Mouse (Mus musculus) forebrain, embryonic 16.5 days (tissue): Measurements from ENCODE around the gene Mmp2. TPM values are rescaled to one million over a fixed set of nuclear protein-coding genes. Genes with fewer than 3 reads are reported as not detected.
"Not testable (repeated sequence)": the region's sequence is repeated elsewhere in the genome, so short reads cannot be mapped to it uniquely, and the experiment has no call there.

ENCODE experiments used
- ATAC-seq: fragments of 200-750 bp; cut with Nextera tagmentation; 2 replicates; pipeline ENCODE4 v1.8.0; 2017; ENCODE audit warnings: mild to moderate bottlenecking, moderate library complexity
- H3K27ac ChIP-seq: fragments of 300-500 bp; sonication (generic); 2 replicates; pipeline ENCODE4 v1.5.1; 2014; ENCODE audit warnings: low read length, control low read depth
- H3K27me3 ChIP-seq: fragments of 300-500 bp; sonication (generic); replicated peaks from 2 replicates; pipeline ENCODE4 v1.6.1; 2014; ENCODE audit warnings: low read length; ENCODE audit not compliant: control insufficient read depth, insufficient read depth
- H3K36me3 ChIP-seq: fragments of 300-500 bp; sonication (generic); 2 replicates; pipeline ENCODE4 v1.6.1; 2014; ENCODE audit not compliant: control insufficient read depth, insufficient read depth
- H3K4me1 ChIP-seq: fragments of 300-500 bp; sonication (generic); replicated peaks from 2 replicates; pipeline ENCODE4 v1.6.1; 2014; ENCODE audit warnings: low read length; ENCODE audit not compliant: control insufficient read depth, insufficient read depth
- H3K4me2 ChIP-seq: fragments of 300-500 bp; sonication (generic); 2 replicates; pipeline ENCODE4 v1.6.1; 2014; ENCODE audit warnings: mild to moderate bottlenecking, low read length, control low read depth
- H3K4me3 ChIP-seq: fragments of 300-500 bp; sonication (generic); replicated peaks from 2 replicates; pipeline ENCODE4 v1.5.1; 2014; ENCODE audit warnings: mild to moderate bottlenecking, low read length, control low read depth
- H3K9ac ChIP-seq: fragments of 300-500 bp; sonication (generic); replicated peaks from 2 replicates; pipeline ENCODE4 v1.6.1; 2014; ENCODE audit warnings: low read depth, low read length, control low read depth
- H3K9me3 ChIP-seq: fragments of 300-500 bp; sonication (generic); 2 replicates; pipeline ENCODE4 v1.6.1; 2016; ENCODE audit warnings: low read length; ENCODE audit not compliant: control insufficient read depth
- WGBS: fragments of 180-500 bp; shearing (Covaris S2); extraction: QIAGEN DNeasy Blood & Tissue Kit; methylation state at CpG from one replicate; pipeline ENCODE4 v1.1.7; 2014; 5-methylcytosine and 5-hydroxymethylcytosine counted together
- polyA plus RNA-seq: library from polyadenylated mRNA; unstranded; fragments of >200 nt; fragmentation: Nextera tagmentation; extraction: Ambion mirVana; gene quantifications from 2 replicates; pipeline ENCODE4 v1.2.1, GENCODE M21; 2015

Mmp2 gene
- polyA plus RNA-seq, 1 experiment from 2014 or later = 10.3 TPM

DNA sequence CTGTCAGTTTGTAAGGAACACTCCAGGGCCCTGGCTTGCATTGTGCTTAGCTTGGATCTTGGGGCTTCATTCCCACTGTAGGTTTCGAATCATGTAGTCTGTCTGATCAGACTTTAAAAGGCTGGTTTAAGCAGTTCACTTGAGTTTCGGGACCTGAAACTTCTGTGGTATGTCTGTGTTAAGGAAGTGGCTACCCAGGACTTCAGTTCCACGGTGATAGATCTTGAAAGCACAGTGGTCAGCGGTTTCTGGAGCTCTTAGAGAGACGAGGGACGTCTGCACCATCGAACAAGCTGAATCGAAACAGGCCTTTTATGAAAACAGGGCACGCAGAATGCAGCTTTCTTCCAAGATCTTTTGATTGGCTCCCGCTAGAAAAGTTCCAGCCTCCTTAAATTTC is 48.7 kb downstream of the Mmp2 start:
- no peak overlapping the region for H3K9ac ChIP-seq
- 0 out of 2 replicates have a peak, but pooled peaks cover 2% of the 10 kb centered on the region for H3K4me1 ChIP-seq
- no peaks in the 10 kb centered on the region for H3K36me3 ChIP-seq
- H3K4me3 ChIP-seq = no peak overlapping the region
- no peaks in the 10 kb centered on the region for H3K9me3 ChIP-seq
- no peak overlapping the region for H3K4me2 ChIP-seq
- H3K27ac ChIP-seq = no peak overlapping the region
- no peaks in the 10 kb centered on the region for H3K27me3 ChIP-seq
- no peak for ATAC-seq
- WGBS = 25% methylated on average over 10 of the region's 10 CpGs

DNA sequence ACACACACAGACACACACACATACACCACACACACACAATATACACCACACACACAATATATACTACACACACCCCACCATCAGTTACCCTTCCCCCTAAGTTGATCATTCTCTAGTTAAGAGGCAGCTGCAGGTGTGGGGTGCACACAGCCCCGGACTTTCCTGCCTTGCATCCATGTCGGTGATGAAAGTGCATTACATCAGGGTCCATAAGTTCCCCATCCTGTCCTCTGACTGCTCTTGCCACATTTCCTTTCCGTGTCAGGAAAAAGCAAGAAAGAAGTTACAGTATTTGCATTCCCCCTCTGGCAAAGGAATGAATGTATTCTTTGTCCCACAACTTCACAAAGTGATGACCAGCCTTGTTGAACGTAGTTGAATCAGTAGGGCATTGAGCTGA is 54.2 kb downstream of the Mmp2 start:
- no peak overlapping the region for H3K4me3 ChIP-seq
- ATAC-seq = no peak
- no peaks in the 10 kb centered on the region for H3K4me1 ChIP-seq
- no peak overlapping the region for H3K9ac ChIP-seq
- H3K27ac ChIP-seq = no peak overlapping the region
- no peaks in the 10 kb centered on the region for H3K9me3 ChIP-seq
- no peaks in the 10 kb centered on the region for H3K27me3 ChIP-seq
- H3K36me3 ChIP-seq = no peaks in the 10 kb centered on the region
- 67% methylated on average over 4 of the region's 4 CpGs for WGBS
- no peak overlapping the region for H3K4me2 ChIP-seq

GRCm38 (mm10) chr8:92883771-92884170 is 56.7 kb downstream of the Mmp2 start:
- Histone ChIP-seq H3K9ac (no peak overlapping the region), H3K27me3 (no peaks in the 10 kb centered on the region), H3K36me3 (no peaks in the 10 kb centered on the region), H3K4me1 (no peaks in the 10 kb centered on the region), H3K27ac (no peak overlapping the region), H3K4me2 (no peak overlapping the region), H3K9me3 (no peaks in the 10 kb centered on the region), H3K4me3 (no peak overlapping the region)
- no peak for ATAC-seq
- WGBS = 82% methylated on average over 2 of the region's 2 CpGs

DNA sequence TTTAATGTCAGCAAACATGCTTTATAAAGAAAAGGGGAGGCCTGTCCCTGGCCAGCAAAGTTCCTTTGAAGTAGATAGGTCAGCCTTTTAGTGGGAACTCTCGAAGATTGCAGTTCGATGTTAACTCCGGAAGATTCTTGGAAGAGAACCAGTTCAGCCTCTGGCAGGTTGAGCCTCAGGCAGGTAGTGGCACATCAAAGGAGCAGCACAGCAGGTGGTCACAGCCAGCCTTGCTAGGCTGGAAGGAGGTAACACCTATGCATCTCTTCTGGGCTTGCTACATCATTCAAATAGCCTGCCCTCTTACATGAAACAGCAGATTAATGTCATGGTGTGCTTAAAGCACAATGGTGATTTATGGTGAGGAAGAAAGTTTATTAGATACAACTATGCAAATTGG is 65.1 kb downstream of the Mmp2 start:
- 84% methylated on average over 3 of the region's 3 CpGs for WGBS
- H3K9me3 ChIP-seq, H3K36me3 ChIP-seq, H3K9ac ChIP-seq, H3K27ac ChIP-seq, H3K27me3 ChIP-seq, H3K4me2 ChIP-seq, H3K4me3 ChIP-seq, H3K4me1 ChIP-seq, ATAC-seq: not testable (repeated sequence)

GRCm38 (mm10) chr8:92893870-92894269 is 66.8 kb downstream of the Mmp2 start:
- no peak overlapping the region for H3K9ac ChIP-seq
- H3K4me1 ChIP-seq = no peaks in the 10 kb centered on the region
- no peak overlapping the region for H3K4me2 ChIP-seq
- no peaks in the 10 kb centered on the region for H3K27me3 ChIP-seq
- H3K9me3 ChIP-seq = no peaks in the 10 kb centered on the region
- 85% methylated on average over 2 of the region's 2 CpGs for WGBS
- H3K36me3 ChIP-seq = 0 out of 2 replicates have a peak, but pooled peaks cover 4% of the 10 kb centered on the region
- no peak overlapping the region for H3K4me3 ChIP-seq
- no peak overlapping the region for H3K27ac ChIP-seq
- ATAC-seq = no peak

DNA sequence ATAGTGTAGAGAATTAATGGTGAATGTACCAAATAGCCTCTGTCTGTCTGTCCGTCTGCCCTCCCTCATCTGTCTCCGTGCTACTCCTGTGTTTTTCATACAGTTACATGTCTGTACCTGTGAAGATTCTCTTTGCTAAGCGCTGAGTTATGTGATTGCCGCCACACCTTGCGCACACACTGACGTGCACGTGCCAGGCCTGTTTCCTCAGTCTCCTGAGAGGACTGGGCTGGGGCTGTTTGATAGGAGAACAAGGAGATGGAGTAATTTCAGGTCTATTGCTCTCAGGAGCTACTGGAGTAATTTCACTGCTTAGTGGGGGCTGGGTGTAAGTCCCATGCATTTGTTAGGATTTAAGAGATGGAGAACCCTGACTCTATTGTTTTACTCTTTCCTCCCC is 68.0 kb downstream of the Mmp2 start:
- no peak for ATAC-seq
- Histone ChIP-seq H3K9ac (no peak overlapping the region), H3K4me2 (no peak overlapping the region), H3K4me3 (no peak overlapping the region), H3K27ac (no peak overlapping the region), H3K36me3 (0 out of 2 replicates have a peak, but pooled peaks cover 4% of the 10 kb centered on the region), H3K27me3 (no peaks in the 10 kb centered on the region), H3K9me3 (no peaks in the 10 kb centered on the region), H3K4me1 (no peaks in the 10 kb centered on the region)
- 91% methylated on average over 7 of the region's 7 CpGs for WGBS

DNA sequence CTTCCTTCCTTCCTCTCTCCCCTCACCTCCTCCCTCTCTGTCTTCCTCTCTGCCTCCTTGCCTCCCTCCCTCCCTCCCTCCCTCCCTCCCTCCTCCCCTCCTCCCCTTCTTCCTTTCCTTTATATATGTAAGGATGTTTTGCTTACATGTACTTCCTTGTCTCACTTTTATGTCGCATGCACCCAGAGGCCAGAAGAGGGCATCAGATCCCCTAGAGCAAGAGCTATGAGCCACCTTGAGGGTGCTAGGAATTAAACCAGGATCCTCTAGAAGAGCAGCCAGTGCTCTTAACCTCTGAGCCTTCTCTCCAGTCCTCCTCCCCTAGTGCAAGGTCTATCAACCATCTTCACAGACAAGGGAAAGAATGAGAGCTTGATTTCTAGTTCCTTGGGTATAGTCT is 69.0 kb downstream of the Mmp2 start:
- ATAC-seq = no peak
- Histone ChIP-seq H3K27ac (no peak overlapping the region), H3K4me2 (no peak overlapping the region), H3K9ac (no peak overlapping the region), H3K36me3 (no peaks in the 10 kb centered on the region), H3K27me3 (no peaks in the 10 kb centered on the region), H3K4me1 (no peaks in the 10 kb centered on the region), H3K4me3 (no peak overlapping the region), H3K9me3 (no peaks in the 10 kb centered on the region)
- 90% methylated on average over 1 of the region's 1 CpGs for WGBS

DNA sequence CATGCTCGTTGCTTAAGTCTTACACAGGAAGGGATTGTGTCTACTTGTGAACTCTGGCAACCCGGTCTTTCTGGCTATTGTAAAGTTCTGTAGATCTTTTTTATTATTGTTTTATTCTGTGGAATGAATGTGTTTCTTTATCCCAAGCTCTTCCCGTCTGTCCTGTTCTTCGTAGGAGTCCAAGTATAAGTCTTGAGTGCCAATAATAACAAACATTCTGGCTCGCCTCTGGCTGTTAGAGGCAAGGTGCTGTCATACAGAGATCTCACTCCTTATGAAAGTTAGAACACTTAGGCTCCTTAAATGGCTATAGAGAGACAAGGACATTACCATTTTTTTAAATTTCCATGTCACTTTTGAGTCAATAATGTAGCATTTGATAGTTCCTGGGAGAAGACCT is 69.5 kb downstream of the Mmp2 start:
- H3K9ac ChIP-seq = no peak overlapping the region
- H3K36me3 ChIP-seq = no peaks in the 10 kb centered on the region
- no peak overlapping the region for H3K27ac ChIP-seq
- no peaks in the 10 kb centered on the region for H3K9me3 ChIP-seq
- H3K27me3 ChIP-seq = no peaks in the 10 kb centered on the region
- 73% methylated on average over 5 of the region's 5 CpGs for WGBS
- no peak overlapping the region for H3K4me3 ChIP-seq
- ATAC-seq = no peak
- no peaks in the 10 kb centered on the region for H3K4me1 ChIP-seq
- no peak overlapping the region for H3K4me2 ChIP-seq

- no peak for ATAC-seq
- no peaks in the 10 kb centered on the region for H3K36me3 ChIP-seq
- H3K4me3 ChIP-seq = no peak overlapping the region
- no peaks in the 10 kb centered on the region for H3K9me3 ChIP-seq
- no peak overlapping the region for H3K27ac ChIP-seq
- H3K4me2 ChIP-seq = no peak overlapping the region
- no peaks in the 10 kb centered on the region for H3K27me3 ChIP-seq
- H3K9ac ChIP-seq = no peak overlapping the region
- no peaks in the 10 kb centered on the region for H3K4me1 ChIP-seq
- 92% methylated on average over 4 of the region's 4 CpGs for WGBS
Observed at GRCm38 (mm10) chr8:92897794-92898193, 70.7 kb downstream of the Mmp2 start.

- 73% methylated on average over 9 of the region's 9 CpGs for WGBS
- no peak for ATAC-seq
- no peak overlapping the region for H3K4me3 ChIP-seq
Observed at GRCm38 (mm10) chr8:92899590-92899989, 72.5 kb downstream of the Mmp2 start.

More at GRCm38 (mm10) chr8:92899590-92899989, 72.5 kb downstream of the Mmp2 start:
- no peak overlapping the region for H3K27ac ChIP-seq
- no peaks in the 10 kb centered on the region for H3K27me3 ChIP-seq
- no peaks in the 10 kb centered on the region for H3K9me3 ChIP-seq
- H3K4me2 ChIP-seq = no peak overlapping the region
- H3K4me1 ChIP-seq = peaks cover 4% of the 10 kb centered on the region
- no peaks in the 10 kb centered on the region for H3K36me3 ChIP-seq
- no peak overlapping the region for H3K9ac ChIP-seq
